Mouse (Mus musculus) intestine, embryonic 14.5 days (tissue): ENCODE data around the gene Per2. TPM values are rescaled to one million over a fixed set of nuclear protein-coding genes. Genes with fewer than 3 reads are reported as not detected.

ENCODE experiments used
- ATAC-seq: fragments of 200-750 bp; cut with Nextera tagmentation; replicated peaks from 2 replicates; pipeline ENCODE4 v1.8.0; 2017; ENCODE audit warnings: low read depth, moderate number of reproducible peaks, moderate TSS enrichment, moderate library complexity; ENCODE audit not compliant: low FRiP score, low TSS enrichment
- DNase-seq: peaks from one replicate; pipeline ENCODE4 v3.0.0-alpha.2; 2018; ENCODE audit warnings: low spot score
- H3K27ac ChIP-seq: fragments of 300-500 bp; sonication (generic); 2 replicates; pipeline ENCODE4 v1.5.1; 2014; ENCODE audit warnings: low read depth, mild to moderate bottlenecking, control low read depth
- H3K27me3 ChIP-seq: fragments of 300-500 bp; sonication (generic); replicated peaks from 2 replicates; pipeline ENCODE4 v1.6.1; 2014; ENCODE audit warnings: low read length, control low read depth; ENCODE audit not compliant: control insufficient read depth, insufficient read depth
- H3K36me3 ChIP-seq: fragments of 300-500 bp; sonication (generic); 2 replicates; pipeline ENCODE4 v1.6.1; 2014; ENCODE audit warnings: low read length, control low read depth; ENCODE audit not compliant: control insufficient read depth, insufficient read depth
- H3K4me1 ChIP-seq: fragments of 300-500 bp; sonication (generic); replicated peaks from 2 replicates; pipeline ENCODE4 v1.6.1; 2014; ENCODE audit warnings: low read length, control low read depth, mixed read lengths; ENCODE audit not compliant: control insufficient read depth, insufficient read depth
- H3K4me2 ChIP-seq: fragments of 300-500 bp; sonication (generic); 2 replicates; pipeline ENCODE4 v1.6.1; 2014; ENCODE audit warnings: low read length
- H3K4me3 ChIP-seq: fragments of 300-500 bp; sonication (generic); 2 replicates; pipeline ENCODE4 v1.5.1; 2014; ENCODE audit warnings: low read depth, low read length, control low read depth, mixed read lengths
- H3K9ac ChIP-seq: fragments of 300-500 bp; sonication (generic); 2 replicates; pipeline ENCODE4 v1.6.1; 2014; ENCODE audit warnings: mild to moderate bottlenecking, low read length
- H3K9me3 ChIP-seq: fragments of 300-500 bp; sonication (generic); 2 replicates; pipeline ENCODE4 v1.6.1; 2016; ENCODE audit warnings: low read length, control low read depth; ENCODE audit not compliant: control insufficient read depth
- WGBS: fragments of 180-500 bp; shearing (Covaris S2); extraction: QIAGEN DNeasy Blood & Tissue Kit; methylation state at CpG from one replicate; pipeline ENCODE4 v1.1.7; 2014; 5-methylcytosine and 5-hydroxymethylcytosine counted together
- polyA plus RNA-seq: library from polyadenylated mRNA; unstranded; fragments of >200 nt; fragmentation: Nextera tagmentation; extraction: Ambion mirVana; gene quantifications from 2 replicates; pipeline ENCODE4 v1.2.1, GENCODE M21; 2014

Gene Per2
- polyA plus RNA-seq, 1 experiment from 2014 or later = 6.7 TPM

DNA sequence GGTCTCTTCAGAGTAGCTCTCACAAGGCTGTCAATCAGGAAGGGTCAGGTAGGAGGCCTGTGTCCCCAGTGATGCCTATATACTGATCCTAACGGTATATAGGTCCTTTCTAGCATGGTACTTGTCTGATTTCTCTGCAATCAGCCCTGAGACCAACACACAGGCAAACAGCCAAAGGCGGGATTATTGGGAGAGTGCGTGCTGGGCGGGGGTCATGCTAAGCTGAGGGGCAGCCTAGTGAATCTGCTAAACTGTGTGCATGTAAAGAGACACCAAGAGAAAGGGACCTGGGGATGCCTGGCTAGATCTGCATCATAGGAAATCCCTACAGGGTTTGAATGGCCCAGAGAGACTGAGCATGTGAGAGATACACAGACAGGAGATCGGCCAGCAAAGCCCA is 43.8 kb downstream of the Per2 start:
- H3K4me3 ChIP-seq = no peak overlapping the region
- 76% methylated on average over 5 of the region's 5 CpGs for WGBS
- no peak overlapping the region for H3K27ac ChIP-seq
- peaks cover 11% of the 10 kb centered on the region for H3K36me3 ChIP-seq
- H3K4me2 ChIP-seq = no peak overlapping the region
- DNase-seq (no peak), ATAC-seq (no peak)
- no peak overlapping the region for H3K9ac ChIP-seq
- peaks cover 21% of the 10 kb centered on the region for H3K4me1 ChIP-seq
- no peaks in the 10 kb centered on the region for H3K27me3 ChIP-seq
- H3K9me3 ChIP-seq = no peaks in the 10 kb centered on the region

DNA sequence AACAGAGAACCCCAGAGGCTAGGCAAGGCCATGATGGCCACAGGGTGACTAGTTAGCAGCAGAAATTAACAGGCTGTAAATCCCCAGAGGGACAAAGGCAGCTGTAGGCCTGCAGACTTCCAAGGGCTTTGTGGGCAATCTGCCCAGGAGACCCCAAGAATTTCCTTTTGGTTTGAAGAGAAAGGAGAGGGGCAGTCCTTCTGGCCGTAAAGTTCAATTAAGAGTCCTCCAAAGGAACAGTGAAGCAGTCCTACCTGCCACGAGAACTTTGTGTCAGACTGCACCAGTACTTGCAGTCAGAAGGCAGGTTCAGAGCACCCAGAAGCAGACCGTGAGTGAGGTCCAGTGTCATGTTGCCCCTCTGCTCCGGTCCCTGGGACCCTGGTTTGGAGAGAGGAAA is 44.2 kb downstream of the Per2 start:
- Histone ChIP-seq H3K4me1 (peaks cover 21% of the 10 kb centered on the region), H3K27ac (peak overlapping the region; percentile 71), H3K9me3 (no peaks in the 10 kb centered on the region), H3K36me3 (peaks cover 11% of the 10 kb centered on the region), H3K4me3 (no peak overlapping the region), H3K4me2 (no peak overlapping the region), H3K9ac (peak overlapping the region; percentile 37; the same call in 1 of the 2 replicates), H3K27me3 (no peaks in the 10 kb centered on the region)
- 72% methylated on average over 4 of the region's 4 CpGs for WGBS
- no peak for ATAC-seq
- DNase-seq = no peak

DNA sequence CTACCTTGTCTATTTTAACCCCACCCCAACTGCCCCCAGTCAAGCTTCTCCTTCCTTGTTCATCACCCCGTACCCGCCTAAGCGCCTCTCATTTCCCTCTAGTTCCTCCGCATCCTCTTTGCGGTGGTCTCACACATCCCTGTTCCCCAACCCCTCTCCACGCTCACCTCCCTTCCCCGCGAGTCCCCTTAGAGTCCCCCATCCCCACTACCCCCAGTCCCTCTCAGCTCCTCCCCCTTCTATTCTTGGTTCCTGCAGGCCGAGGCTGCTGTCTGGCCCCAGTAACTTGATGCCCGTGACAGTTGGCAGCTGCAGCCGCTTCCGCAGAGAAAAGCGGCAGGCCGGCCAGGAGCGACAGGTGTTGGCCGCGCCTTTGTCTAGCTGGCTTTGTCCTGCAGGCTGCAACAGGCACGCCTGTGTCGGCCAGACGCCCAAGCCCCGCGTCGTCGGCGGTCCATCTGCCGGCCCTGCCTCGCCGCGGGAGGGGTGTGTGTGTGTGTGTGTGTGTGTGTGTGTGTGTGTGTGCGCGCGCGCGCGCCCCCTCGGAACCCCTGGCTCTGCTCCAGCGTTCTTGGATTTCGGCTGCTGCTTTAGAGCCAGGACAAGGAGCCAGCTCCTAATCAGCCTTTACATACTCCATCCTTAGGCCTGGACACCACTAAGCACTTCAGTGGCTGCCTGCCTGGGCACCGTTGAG is 45.1 kb downstream of the Per2 start, which contains the start of gene Hes6:
TSS of gene Hes6 (minus strand) at position 141 of the 697 bp plus-strand sequence.
- peak; percentile 84 for DNase-seq
- WGBS = 1% methylated on average over 39 of the region's 39 CpGs

DNA sequence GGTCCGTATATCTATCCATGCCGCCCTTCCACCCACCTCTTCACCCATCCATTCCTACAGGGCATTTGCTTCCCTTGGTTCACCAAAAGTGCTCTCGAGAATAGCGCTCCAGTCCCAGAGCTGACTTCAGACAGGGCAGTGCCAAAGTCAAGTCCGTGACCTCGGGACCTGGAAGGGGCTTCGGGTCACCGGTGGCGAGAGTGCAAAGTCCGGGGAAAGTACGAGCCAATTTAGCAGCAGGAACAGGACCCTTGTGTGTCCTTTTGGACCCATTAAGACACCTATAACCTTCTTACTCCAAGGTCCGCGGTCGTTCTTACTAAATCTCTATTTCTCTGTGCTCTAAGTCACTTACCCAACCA is 45.6 kb downstream of the Per2 start:
- H3K27ac ChIP-seq = peak overlapping the region; percentile 71
- peak; percentile 47 for ATAC-seq

More for the DNA sequence above, 45.1 kb downstream of the Per2 start, which contains the start of gene Hes6:
- peak within 1 kb of the TSS; percentile 71 for H3K27ac ChIP-seq
- no peaks in the 10 kb centered on the region for H3K27me3 ChIP-seq
- peak within 1 kb of the TSS; percentile 44 for H3K9ac ChIP-seq
- ATAC-seq = peak; percentile 38
- H3K36me3 ChIP-seq = peaks cover 11% of the 10 kb centered on the region
- H3K4me3 ChIP-seq = peak within 1 kb of the TSS; percentile 50
- H3K4me1 ChIP-seq = peaks cover 21% of the 10 kb centered on the region
- H3K9me3 ChIP-seq = no peaks in the 10 kb centered on the region
- H3K4me2 ChIP-seq = peak within 1 kb of the TSS; percentile 93

DNA sequence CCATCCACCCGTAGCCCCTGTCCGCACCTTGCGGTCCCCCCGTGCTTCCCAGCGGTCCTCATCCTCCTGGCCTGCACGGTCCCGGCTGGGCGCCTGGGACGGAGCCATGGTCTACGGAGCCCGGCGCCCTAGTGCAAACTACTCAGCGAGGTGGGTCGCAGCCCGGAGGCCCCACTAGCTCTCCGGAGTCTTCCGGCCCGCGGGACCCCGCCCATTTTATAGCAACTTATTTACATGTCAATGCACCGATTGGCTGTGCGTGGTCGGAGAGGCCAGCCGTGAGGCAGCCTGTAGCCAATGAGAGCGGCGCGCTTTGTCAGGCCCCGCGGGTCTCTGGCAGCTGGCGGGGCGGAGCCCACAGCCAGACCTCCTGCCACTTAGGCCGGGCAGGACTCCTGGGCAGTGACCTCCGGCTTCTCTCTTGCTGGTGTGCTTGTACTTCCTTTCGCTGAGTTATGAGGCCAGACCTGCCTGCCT is 46.1 kb downstream of the Per2 start:
- H3K27me3 ChIP-seq = no peaks in the 10 kb centered on the region
- H3K27ac ChIP-seq = peak overlapping the region; percentile 71
- H3K4me3 ChIP-seq = peak overlapping the region; percentile 50
- H3K4me2 ChIP-seq = peak overlapping the region; percentile 93
- peak overlapping the region; percentile 44 for H3K9ac ChIP-seq
- peaks cover 21% of the 10 kb centered on the region for H3K4me1 ChIP-seq
- 0% methylated on average over 34 of the region's 34 CpGs for WGBS
- H3K9me3 ChIP-seq = no peaks in the 10 kb centered on the region
- H3K36me3 ChIP-seq = peaks cover 10% of the 10 kb centered on the region
- DNase-seq (peak; percentile 94), ATAC-seq (peak; percentile 95)

More for the DNA sequence above, 45.6 kb downstream of the Per2 start:
- no peaks in the 10 kb centered on the region for H3K9me3 ChIP-seq
- H3K9ac ChIP-seq = peak overlapping the region; percentile 37
- H3K27me3 ChIP-seq = no peaks in the 10 kb centered on the region
- H3K4me3 ChIP-seq = peak overlapping the region; percentile 50
- H3K4me2 ChIP-seq = peak overlapping the region; percentile 93
- under 1% methylated on average over 14 of the region's 14 CpGs for WGBS
- DNase-seq = no peak
- peaks cover 21% of the 10 kb centered on the region for H3K4me1 ChIP-seq
- H3K36me3 ChIP-seq = peaks cover 11% of the 10 kb centered on the region

DNA sequence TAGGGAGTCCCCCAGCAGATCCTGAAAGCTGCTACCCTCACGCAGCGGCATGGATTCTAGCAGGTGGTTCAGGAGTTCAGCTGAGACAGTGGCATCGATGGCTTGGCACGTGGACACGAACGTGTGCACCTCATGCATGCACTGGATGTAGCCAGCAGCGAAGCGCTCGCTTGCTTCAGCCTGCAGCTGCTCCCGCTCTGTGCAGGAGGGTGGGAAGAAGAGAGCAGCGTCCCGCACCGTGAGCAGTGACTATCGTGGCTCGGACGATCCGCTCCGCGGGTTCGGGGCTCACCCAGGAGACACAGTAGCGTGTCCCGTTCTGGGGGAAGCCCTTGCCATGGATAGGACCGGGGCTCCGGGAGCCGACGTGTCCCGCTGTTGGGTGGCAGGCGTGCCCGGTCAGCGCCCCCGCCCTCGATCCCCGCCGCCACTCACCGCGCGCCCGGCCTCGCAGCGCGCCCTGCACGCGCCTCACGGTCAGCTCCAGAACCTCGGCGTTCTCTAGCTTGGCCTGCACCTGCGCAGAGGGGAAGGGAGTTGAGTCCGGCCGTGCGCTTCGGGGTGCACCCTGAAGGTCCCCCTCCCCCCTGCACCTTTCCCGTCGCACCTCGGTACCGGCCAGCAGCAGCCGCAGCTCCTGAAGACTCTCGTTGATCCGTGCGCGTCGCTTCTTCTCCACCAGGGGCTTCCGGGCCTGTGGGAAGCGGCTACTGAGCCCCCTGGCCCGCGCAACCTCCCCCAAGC is 46.7 kb downstream of the Per2 start:
- Histone ChIP-seq H3K27ac (peak overlapping the region; percentile 71), H3K4me2 (peak overlapping the region; percentile 93), H3K9me3 (no peaks in the 10 kb centered on the region), H3K27me3 (no peaks in the 10 kb centered on the region), H3K4me3 (peak overlapping the region; percentile 50), H3K36me3 (0 out of 2 replicates have a peak, but pooled peaks cover 5% of the 10 kb centered on the region), H3K4me1 (peaks cover 21% of the 10 kb centered on the region), H3K9ac (peak overlapping the region; percentile 44)
- DNase-seq (no peak), ATAC-seq (peak; percentile 49)
- WGBS = 6% methylated on average over 65 of the region's 65 CpGs

DNA sequence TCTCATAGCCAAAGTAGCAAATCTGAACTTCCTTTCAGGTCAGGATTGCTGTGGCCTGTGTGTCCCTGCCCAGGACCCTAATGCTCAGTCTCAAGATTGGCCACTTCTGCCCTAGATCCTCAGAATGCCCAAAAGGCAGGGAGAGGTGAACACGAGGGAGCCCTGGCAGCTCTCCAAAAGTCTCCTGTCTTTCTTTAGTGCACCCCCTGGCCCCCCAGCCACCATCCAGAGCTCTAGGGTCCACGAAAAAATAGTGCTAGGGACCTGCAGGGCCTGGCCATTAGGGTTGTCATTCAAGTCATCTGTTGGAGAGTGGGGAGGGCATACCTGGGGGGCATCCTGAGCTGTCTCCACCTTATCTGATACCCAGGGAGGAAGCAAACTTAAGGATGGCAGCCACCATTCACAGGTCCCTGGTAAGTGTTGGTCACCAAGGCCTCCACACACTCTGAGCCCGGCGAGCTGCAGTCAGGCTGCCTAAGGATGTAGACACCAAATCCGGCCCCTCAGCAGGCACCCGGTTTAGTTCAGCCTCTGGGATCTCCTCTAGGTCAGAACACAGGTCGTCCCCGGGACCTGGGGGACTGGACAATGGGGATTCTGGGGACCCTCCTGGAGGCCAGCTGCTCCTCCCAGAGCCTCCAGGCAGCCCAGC is 47.4 kb downstream of the Per2 start:
- H3K27ac ChIP-seq = no peak overlapping the region
- H3K9me3 ChIP-seq = no peaks in the 10 kb centered on the region
- 0 out of 2 replicates have a peak, but pooled peaks cover 4% of the 10 kb centered on the region for H3K36me3 ChIP-seq
- no peak for DNase-seq
- ATAC-seq = no peak
- peaks cover 21% of the 10 kb centered on the region for H3K4me1 ChIP-seq
- peak overlapping the region; percentile 93 for H3K4me2 ChIP-seq
- peak overlapping the region; percentile 50 for H3K4me3 ChIP-seq
- WGBS = 72% methylated on average over 8 of the region's 8 CpGs
- H3K9ac ChIP-seq = peak overlapping the region; percentile 44
- no peaks in the 10 kb centered on the region for H3K27me3 ChIP-seq

DNA sequence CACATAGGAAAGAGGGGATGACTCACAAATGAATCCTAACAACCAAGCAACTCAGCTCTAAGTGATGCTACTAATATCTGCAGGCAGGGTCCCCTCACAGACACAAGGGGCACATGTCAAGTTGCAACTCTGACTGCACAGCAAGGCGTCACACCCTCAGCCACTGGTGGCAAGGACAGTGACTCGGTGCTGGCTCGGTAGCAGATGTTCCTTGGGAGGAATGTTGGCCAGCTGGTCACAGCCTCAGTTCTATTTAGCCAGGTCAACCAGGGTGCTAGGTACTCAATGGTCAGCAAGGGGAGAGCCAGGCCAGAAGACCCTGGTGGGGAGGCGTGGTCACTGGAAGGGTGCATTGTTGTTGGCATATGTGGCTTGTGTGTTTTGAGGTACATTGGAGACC is 51.3 kb downstream of the Per2 start:
- no peak for ATAC-seq
- no peaks in the 10 kb centered on the region for H3K36me3 ChIP-seq
- DNase-seq = no peak
- no peaks in the 10 kb centered on the region for H3K9me3 ChIP-seq
- H3K9ac ChIP-seq = no peak overlapping the region
- H3K4me3 ChIP-seq = no peak overlapping the region
- peaks cover 9% of the 10 kb centered on the region for H3K4me1 ChIP-seq
- no peak overlapping the region for H3K27ac ChIP-seq
- H3K27me3 ChIP-seq = no peaks in the 10 kb centered on the region
- 80% methylated on average over 4 of the region's 4 CpGs for WGBS
- H3K4me2 ChIP-seq = no peak overlapping the region
